Mouse (Mus musculus) urinary bladder, postnatal 14 days (tissue): ENCODE results near the gene Gosr1.
"Not testable (repeated sequence)": the region's sequence is repeated elsewhere in the genome, so short reads cannot be mapped to it uniquely, and the experiment has no call there.

Experiments used
- DNase-seq: peaks from one replicate; pipeline ENCODE4 v3.0.0; 2021; ENCODE audit warnings: low spot score

Gosr1 gene

DNA sequence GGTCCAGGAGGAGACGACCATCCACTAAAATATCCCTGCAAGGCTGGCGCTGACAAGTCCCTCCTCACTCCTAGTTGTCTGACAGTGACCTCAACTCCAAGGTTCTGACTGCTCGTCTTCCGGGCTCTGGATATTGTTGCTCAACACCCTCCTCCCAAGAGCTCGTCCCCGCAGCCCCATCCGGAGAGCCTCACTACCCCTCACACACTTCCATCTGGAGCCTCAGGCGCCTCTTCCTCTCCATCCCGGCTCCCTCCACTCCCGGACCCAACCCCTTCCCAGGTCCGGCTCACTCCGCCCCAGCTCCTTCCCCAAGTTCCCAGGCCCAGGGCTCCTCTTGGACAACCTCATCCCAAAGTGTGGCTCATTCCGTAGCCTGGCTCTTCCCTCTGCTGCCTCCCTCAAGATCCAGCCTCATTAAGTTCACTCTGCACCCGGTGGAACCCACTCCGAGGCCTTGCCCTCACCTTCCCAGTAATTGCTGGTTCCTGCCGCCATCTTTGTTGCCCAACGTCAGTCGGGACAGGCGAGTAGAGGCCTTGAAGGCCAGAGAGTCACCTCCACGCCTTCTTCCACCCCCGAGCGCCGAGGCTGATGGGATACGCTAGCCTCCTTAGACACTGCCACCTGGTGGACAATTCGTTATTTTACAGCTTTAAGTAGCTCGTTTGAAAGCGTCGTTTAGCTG lies at the start of gene Gosr1:
Gene Gosr1, minus strand, starts transcription at position 527 of the 688 bp plus-strand sequence.
- DNase-seq = peak; percentile 92

GRCm38 (mm10) chr11:76810706-76811495 lies 47.5 kb upstream of the Gosr1 start:
- DNase-seq = peak; percentile 35

DNA sequence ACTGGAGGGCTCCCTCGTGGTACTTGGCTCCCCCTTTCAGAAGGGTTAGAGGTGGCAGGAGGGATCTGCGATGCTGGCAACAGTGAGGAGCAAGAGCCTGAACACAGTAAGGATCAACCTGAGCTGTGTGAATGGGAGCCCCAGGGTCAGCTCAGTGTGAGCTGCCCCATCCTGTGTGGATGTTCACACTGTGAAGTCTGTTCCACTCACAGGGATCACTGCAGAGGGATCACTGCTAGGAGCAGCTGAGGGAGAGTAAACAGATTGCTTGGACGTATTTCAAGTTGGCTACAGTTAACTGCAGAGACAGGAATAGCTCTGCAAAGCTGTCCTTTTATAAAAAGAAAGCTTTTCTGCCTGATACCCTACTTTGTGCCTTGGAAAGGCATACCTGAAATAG lies 46.1 kb upstream of the Gosr1 start:
- no peak for DNase-seq

GRCm38 (mm10) chr11:76808550-76808949 lies 45.2 kb upstream of the Gosr1 start:
- DNase-seq = no peak

DNA sequence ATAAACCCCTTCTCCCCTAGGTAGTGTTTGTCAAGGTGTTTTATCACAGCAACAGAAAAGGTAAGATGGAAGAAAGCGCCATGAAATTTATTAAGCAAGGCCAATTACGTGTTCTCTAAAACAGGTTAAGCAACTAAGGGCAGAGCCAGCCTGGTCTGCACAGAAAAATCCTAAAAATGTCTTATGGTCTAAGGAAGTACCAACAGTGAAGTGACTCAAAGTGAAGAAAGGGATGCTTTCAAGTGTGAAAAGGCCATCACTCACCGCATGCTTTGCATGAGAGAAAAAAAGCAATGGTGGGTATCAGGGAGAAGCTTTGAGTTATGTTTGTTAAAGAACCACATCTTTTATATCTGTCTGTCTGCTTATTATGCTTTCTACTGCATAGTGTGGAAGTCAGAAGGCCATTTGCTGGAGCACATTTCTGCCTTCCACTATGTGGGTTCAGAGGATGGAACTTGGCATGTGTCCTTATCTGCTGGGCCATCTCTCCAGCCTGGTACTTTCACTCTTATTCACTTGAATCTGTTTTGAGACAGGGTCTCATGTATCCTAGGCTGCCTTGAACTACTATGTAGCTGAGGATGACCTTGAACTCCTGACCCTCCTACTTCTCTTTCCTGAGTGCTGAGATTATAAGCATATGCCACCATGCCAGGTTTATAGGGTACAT lies 43.8 kb upstream of the Gosr1 start:
- no peak for DNase-seq

GRCm38 (mm10) chr11:76806026-76806425 lies 42.6 kb upstream of the Gosr1 start:
- no peak for DNase-seq

- DNase-seq = not testable (repeated sequence)
Observed at GRCm38 (mm10) chr11:76805072-76805471, 41.7 kb upstream of the Gosr1 start.

- no peak for DNase-seq
Observed at GRCm38 (mm10) chr11:76803266-76803665, 39.9 kb upstream of the Gosr1 start.

GRCm38 (mm10) chr11:76797236-76797635 lies 33.9 kb upstream of the Gosr1 start:
- no peak for DNase-seq

- no peak for DNase-seq
Observed at GRCm38 (mm10) chr11:76795326-76795725, 31.9 kb upstream of the Gosr1 start.

GRCm38 (mm10) chr11:76791331-76791730 lies 28.0 kb upstream of the Gosr1 start:
- peak; percentile 10 for DNase-seq

DNA sequence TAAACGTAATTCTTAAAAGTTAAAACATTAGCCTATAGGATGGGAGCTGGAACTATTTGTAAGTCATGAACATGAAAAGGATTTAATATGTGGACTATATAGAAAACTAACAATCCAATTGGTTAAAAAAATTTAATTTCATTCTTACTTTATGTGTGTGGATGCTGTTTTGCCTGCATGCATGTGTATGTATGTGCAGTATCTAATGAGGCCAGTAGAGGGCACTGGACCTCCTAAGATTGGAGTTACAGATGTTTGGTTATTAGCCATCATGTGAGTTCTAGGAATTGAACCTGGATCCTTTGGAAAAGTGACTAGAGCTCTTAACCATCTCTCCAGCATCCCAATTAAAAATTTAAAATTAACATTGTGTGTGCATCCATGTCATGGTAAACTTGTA lies 25.9 kb upstream of the Gosr1 start:
- DNase-seq = peak; percentile 59

DNA sequence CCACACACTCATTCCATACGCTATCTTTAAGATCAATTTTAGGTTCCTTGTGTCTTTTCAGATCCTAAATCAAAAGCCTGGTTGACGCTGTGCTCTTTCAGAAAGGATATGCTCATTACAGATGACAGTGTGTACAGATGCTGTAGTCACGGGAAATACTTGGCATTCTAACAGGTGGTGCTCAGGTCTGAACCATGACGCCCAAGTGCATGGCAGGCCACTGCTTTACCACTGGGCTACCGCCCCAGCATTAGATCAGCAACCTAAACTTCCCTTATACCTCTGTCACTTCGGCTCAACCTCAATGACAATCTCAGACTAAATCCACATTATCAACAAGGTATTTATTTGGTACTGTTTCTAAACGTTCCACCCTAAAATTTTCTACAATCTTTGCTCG lies 12.2 kb upstream of the Gosr1 start:
- DNase-seq = no peak

- DNase-seq = no peak
Observed at GRCm38 (mm10) chr11:76773811-76774210, 10.4 kb upstream of the Gosr1 start.

DNA sequence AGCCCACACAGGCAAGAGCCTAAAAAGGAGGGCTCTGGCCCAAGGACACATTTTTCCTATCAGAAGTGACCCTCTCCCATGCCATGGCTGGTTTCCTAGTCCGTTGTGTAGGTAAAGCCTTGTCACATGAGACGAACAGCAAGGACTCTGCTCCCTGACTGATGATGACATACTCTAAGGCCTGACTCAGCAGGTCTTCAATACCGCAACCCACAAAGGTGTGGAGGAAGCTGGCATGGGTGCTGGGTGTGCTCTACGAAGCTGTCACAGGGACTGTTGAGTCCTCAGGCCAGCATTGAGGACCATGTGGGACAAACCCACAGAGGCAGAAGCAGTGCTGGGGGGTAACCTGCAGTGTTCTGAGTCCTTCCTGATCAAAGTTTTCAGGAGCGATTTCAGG lies 7.2 kb upstream of the Gosr1 start:
- DNase-seq = no peak

DNA sequence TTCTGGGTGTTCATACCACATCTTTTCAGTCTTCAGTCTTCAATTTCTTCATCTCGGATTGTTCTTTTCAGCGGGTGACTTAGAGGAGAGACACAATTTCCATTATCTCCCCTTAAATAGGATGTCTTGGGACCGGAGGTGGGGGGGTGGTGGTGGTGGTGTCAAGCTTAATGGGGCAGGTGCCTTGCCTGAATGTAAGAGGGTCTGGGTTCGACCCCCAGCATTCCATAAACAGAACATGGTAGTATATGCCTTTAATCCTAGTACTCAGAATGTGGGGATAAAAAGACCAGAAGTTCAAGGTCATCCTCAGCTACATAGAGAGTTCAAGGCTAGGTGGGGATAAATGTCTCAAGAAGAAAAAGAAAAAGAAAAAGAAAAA lies 353 bp upstream of the Gosr1 start:
- DNase-seq = no peak

DNA sequence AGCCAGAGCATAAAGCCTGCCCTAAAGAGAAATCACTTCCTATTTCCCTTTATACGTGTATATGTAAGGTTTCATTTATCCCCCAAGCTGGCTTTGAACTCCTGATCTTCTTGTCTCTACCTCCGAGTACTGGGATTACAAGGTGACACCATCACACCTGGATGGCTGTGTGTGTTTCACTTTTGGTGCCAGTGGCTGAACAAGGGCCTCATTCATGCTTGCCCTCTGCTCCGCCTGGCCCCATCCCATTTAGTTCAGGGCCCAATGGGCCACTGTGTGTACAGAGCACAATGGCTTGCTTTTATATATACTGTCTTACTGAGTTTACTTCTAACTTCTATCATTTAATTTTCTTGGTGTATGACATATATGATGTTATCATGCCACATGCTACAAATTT lies 11.1 kb downstream of the Gosr1 start:
- no peak for DNase-seq

- DNase-seq = no peak
Observed at GRCm38 (mm10) chr11:76748819-76749218, 14.6 kb downstream of the Gosr1 start.

- no peak for DNase-seq
Observed at GRCm38 (mm10) chr11:76745921-76746320, 17.5 kb downstream of the Gosr1 start.

DNA sequence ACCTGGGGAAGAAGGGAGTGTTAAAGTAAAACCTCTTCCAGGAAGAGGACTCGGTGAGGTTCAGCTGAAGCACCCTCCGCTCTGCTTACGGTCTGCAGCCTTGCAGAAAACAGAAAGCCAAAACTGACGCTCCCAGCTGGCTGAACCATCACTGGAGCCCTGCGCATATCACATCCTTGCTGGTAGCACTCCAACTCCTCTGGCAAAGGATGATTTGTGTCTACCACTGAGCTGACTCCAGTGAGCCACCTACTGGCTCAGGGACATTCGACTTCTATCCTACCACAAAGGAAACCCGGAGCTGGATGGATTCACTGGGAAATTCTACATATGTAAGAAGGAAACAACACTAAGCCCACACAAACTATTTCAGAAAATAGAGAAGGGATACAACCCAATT lies 18.8 kb downstream of the Gosr1 start:
- DNase-seq = peak; percentile 15

DNA sequence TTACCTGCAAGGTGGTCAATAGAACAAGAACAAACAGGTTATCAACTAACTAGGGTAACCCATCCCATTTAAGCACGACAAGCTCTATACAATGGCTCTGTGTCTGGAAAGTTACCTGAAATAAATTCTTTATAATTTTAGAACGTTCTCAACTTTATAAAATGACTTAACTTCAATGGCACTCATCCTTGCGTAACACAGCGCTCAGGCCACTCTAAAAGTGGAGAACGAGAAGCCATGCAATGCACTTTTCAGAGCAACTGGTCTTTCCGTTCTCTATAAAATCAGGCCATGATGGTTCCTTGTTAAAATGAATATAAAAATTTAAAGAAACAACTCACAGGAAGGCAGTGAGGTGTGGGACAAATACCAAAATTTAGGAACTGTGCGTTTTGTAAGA lies 20.9 kb downstream of the Gosr1 start:
- no peak for DNase-seq

DNA sequence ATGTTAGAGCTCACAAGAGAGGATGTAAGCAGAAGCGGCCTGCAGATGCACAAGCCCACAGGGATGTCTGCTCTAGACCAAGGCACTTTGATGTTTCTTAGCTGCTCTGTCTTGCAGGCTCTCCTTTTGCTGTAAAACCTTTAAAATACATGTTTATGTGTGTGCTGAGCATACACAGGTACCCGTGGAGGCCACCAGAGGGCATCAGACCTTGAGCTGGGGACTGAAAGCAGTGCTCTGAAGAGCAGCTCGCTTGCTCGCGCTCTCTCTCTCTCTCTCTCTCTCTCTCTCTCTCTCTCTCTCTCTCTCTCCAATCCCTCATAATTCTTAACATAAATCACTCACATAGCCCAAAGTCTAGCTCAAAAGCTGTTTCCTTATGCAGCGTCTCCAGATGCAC lies 24.3 kb downstream of the Gosr1 start:
- peak; percentile 21 for DNase-seq

GRCm38 (mm10) chr11:76735753-76736324 lies 27.5 kb downstream of the Gosr1 start:
- DNase-seq = no peak
